Mouse (Mus musculus): Measurements from ENCODE around the gene Gpr82. TPM values are rescaled to one million over a fixed set of nuclear protein-coding genes. Genes with fewer than 3 reads are reported as not detected.

Gpr82 gene
- not detected in 2 replicates for polyA plus RNA-seq (2012; rRNA removed)

DNA sequence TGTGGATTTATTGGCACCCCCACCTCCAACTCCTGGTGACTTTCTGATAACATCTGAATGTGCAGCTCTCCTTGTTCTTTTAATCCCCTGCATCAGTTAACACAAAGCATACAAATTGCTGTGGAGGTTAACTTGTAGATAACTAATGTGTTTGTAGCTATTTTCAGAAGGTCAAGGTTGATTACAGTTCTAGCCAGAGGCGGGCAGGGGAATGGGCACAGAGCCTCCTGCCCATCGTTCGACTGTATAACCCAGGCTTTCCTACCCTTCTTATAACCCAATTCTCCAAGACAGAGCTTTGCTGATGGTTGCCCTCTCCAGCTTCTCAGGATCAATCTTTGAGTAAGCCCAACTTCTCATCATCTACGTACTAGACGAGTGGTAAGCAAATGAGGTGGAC is at the start of gene Gpr82:
Gene Gpr82 (plus strand): TSS at position 301 of the 400 bp plus-strand sequence.
- Histone ChIP-seq H3K4me3 (replicated peaks; ENCODE audit: insufficient read depth, low read depth, low read length) (no peak within 1 kb of the TSS), H3K27me3 (ENCODE audit: control insufficient read depth, insufficient read depth, low read length) (no peaks in the 10 kb centered on the region), H3K4me1 (ENCODE audit: control insufficient read depth, insufficient read depth, low read length) (no peaks in the 10 kb centered on the region), H3K27ac (ENCODE audit: insufficient read depth, low read length) (no peak within 1 kb of the TSS)
- 94% methylated on average over 5 of the region's 5 CpGs for WGBS
- no peak for DNase-seq
- TF ChIP-seq POLR2A (IDR thresholded peaks at IDR 0.05; ENCODE audit: borderline replicate concordance, insufficient read depth, low read length) (no peak), CTCF (IDR thresholded peaks at IDR 0.05; ENCODE audit: borderline replicate concordance, insufficient read depth, low read depth, low read length) (no peak)

DNA sequence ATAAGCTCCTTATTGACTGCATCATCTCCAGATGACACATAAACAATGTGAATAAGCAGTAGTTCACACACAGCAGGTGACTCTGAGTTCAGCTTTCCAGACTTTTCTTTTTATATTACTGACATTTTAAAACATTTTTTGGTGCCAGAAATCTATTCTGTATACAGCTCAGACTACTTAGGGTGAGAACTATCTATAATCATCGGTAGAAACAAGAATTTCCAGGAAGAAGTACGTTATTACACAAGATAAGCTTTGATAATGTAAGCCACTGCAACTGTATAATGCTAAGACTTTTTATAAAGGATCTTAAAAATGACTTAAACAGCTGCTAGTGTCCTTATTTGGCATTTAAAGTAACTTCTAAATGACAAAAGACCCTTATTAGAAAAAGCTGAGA is 49.0 kb upstream of the Gpr82 start:
- no peaks in the 10 kb centered on the region for H3K4me1 ChIP-seq (ENCODE audit: control insufficient read depth, insufficient read depth, low read length)
- DNase-seq: no peak
- WGBS: 81% methylated on average over 2 of the region's 2 CpGs

DNA sequence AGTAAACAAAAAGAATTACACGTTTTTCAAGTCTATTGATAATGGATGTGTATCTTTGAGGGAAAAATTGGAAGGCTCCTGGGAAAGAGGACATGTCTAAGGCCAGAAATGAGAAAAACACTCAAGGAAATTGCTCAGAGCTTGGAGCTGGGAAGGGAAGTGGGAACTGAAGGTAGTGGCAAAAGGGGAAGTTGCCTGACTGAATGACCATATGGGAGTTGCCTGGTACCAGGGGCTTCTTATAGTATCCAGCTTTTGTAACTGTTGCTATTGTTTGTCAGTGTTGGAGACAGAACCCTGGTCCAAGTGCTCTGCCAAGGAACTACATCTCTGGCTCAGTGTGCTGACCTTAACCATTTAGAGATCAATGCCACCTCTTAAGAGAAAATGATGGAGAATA is 44.4 kb upstream of the Gpr82 start:
- TF ChIP-seq CTCF (IDR thresholded peaks at IDR 0.05; ENCODE audit: borderline replicate concordance, insufficient read depth, low read depth, low read length): no peak
- no peak for TF ChIP-seq POLR2A (IDR thresholded peaks at IDR 0.05; ENCODE audit: borderline replicate concordance, insufficient read depth, low read length)
- H3K4me1 ChIP-seq (ENCODE audit: control insufficient read depth, insufficient read depth, low read length): no peaks in the 10 kb centered on the region
- 85% methylated on average over 1 of the region's 1 CpGs for WGBS

More for the DNA sequence above, 49.0 kb upstream of the Gpr82 start:
- Histone ChIP-seq H3K4me3 (replicated peaks; ENCODE audit: insufficient read depth, low read depth, low read length) (no peak overlapping the region), H3K27me3 (ENCODE audit: control insufficient read depth, insufficient read depth, low read length) (no peaks in the 10 kb centered on the region), H3K27ac (ENCODE audit: insufficient read depth, low read length) (no peak overlapping the region)
- TF ChIP-seq POLR2A (IDR thresholded peaks at IDR 0.05; ENCODE audit: borderline replicate concordance, insufficient read depth, low read length) (no peak), CTCF (IDR thresholded peaks at IDR 0.05; ENCODE audit: borderline replicate concordance, insufficient read depth, low read depth, low read length) (no peak)

DNA sequence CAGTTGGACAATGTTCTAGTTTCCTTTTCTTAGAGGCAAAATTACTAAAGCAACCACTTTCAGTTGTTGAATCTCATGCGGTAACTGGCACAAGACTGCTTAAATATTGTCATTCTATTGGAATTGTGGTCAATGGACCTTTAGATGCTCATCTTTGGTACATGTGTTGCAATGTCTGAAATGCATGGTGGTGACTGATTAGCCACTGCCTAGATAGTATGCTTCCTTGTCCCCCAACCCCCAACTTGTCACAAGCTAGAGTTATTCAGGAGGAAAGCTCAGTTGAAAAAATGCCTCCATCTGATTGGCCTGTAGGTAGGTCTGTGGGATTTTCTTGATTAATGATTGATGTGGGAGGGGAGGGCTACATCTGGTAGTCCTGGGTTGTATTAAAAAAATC is 43.9 kb upstream of the Gpr82 start:
- 92% methylated on average over 1 of the region's 1 CpGs for WGBS
- Histone ChIP-seq H3K27me3 (ENCODE audit: control insufficient read depth, insufficient read depth, low read length) (no peaks in the 10 kb centered on the region), H3K4me3 (replicated peaks; ENCODE audit: insufficient read depth, low read depth, low read length) (no peak overlapping the region), H3K4me1 (ENCODE audit: control insufficient read depth, insufficient read depth, low read length) (no peaks in the 10 kb centered on the region), H3K27ac (ENCODE audit: insufficient read depth, low read length) (no peak overlapping the region)
- TF ChIP-seq POLR2A (IDR thresholded peaks at IDR 0.05; ENCODE audit: borderline replicate concordance, insufficient read depth, low read length): no peak
- no peak for TF ChIP-seq CTCF (IDR thresholded peaks at IDR 0.05; ENCODE audit: borderline replicate concordance, insufficient read depth, low read depth, low read length)
- DNase-seq: no peak

More for the DNA sequence above, 44.4 kb upstream of the Gpr82 start:
- no peaks in the 10 kb centered on the region for H3K27me3 ChIP-seq (ENCODE audit: control insufficient read depth, insufficient read depth, low read length)
- H3K4me3 ChIP-seq (replicated peaks; ENCODE audit: insufficient read depth, low read depth, low read length): no peak overlapping the region
- no peak overlapping the region for H3K27ac ChIP-seq (ENCODE audit: insufficient read depth, low read length)
- DNase-seq: no peak

DNA sequence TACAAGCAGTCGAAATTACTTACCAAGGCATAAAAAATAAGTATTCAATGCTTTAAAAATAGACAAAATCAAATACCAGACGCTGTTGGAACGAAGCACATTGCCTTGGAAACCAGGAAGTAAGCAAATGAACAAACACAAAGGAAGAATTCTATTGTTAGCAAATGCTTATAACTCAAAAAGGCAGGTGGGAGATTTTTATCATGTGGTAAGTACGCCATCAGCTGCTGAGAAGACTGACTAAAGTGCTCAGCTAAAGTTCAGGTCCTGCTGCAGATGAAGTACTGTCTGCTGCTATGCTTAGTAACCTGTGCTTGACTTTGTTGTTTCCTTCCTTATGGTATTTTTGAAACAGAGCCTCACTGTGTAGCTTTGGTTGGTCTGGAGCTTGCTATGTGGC is 42.7 kb upstream of the Gpr82 start:
- no peaks in the 10 kb centered on the region for H3K27me3 ChIP-seq (ENCODE audit: control insufficient read depth, insufficient read depth, low read length)
- TF ChIP-seq CTCF (IDR thresholded peaks at IDR 0.05; ENCODE audit: borderline replicate concordance, insufficient read depth, low read depth, low read length) (no peak), POLR2A (IDR thresholded peaks at IDR 0.05; ENCODE audit: borderline replicate concordance, insufficient read depth, low read length) (no peak)
- H3K27ac ChIP-seq (ENCODE audit: insufficient read depth, low read length): no peak overlapping the region
- no peaks in the 10 kb centered on the region for H3K4me1 ChIP-seq (ENCODE audit: control insufficient read depth, insufficient read depth, low read length)
- 81% methylated on average over 4 of the region's 4 CpGs for WGBS
- DNase-seq: no peak
- H3K4me3 ChIP-seq (replicated peaks; ENCODE audit: insufficient read depth, low read depth, low read length): no peak overlapping the region

DNA sequence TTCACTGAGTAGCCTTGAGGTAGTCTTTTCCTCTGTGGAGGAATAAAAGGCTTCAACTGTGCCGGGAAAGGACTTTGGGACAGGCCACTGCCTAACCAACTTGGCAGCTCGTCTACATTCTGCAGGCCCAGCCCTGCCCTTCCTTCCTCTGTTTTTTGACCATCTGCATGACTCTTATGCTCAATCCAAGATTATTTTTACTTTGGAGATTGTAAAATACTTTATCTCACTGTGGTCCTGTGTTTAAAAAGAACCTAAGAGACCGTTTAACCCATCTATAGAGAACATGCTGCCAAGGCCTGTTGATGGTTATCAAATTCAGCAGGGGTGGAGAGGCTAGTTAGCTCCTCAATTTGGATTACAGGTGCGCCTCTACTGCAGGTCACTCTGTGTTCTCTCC is 39.7 kb upstream of the Gpr82 start:
- Histone ChIP-seq H3K4me3 (replicated peaks; ENCODE audit: insufficient read depth, low read depth, low read length) (no peak overlapping the region), H3K4me1 (ENCODE audit: control insufficient read depth, insufficient read depth, low read length) (no peaks in the 10 kb centered on the region), H3K27me3 (ENCODE audit: control insufficient read depth, insufficient read depth, low read length) (no peaks in the 10 kb centered on the region), H3K27ac (ENCODE audit: insufficient read depth, low read length) (no peak overlapping the region)
- WGBS: 50% methylated on average over 4 of the region's 4 CpGs
- TF ChIP-seq POLR2A (IDR thresholded peaks at IDR 0.05; ENCODE audit: borderline replicate concordance, insufficient read depth, low read length): no peak
- TF ChIP-seq CTCF (IDR thresholded peaks at IDR 0.05; ENCODE audit: borderline replicate concordance, insufficient read depth, low read depth, low read length): no peak
- no peak for DNase-seq

DNA sequence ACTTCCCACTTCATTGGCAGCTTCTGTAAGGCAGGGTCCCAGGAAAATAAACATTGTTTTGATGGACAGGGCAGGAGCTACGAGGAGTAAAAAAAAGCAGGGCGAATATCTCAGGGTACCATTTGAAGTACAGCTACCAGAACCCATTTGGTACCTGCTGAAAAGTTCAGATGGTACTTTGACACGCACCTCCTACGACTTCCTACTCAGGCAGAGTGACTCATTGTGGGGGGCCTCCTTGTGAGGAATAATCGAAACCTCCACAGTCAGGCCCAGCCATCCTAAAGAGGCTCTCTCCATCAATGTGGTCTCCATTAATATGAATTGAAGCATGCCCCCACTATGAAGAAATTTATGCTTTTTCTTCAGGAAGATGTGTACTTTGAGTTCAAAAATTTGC is 38.5 kb upstream of the Gpr82 start:
- no peak for TF ChIP-seq POLR2A (IDR thresholded peaks at IDR 0.05; ENCODE audit: borderline replicate concordance, insufficient read depth, low read length)
- no peak for TF ChIP-seq CTCF (IDR thresholded peaks at IDR 0.05; ENCODE audit: borderline replicate concordance, insufficient read depth, low read depth, low read length)
- no peak for DNase-seq
- H3K27ac ChIP-seq (ENCODE audit: insufficient read depth, low read length): no peak overlapping the region
- H3K27me3 ChIP-seq (ENCODE audit: control insufficient read depth, insufficient read depth, low read length): no peaks in the 10 kb centered on the region
- WGBS: 93% methylated on average over 5 of the region's 5 CpGs
- no peak overlapping the region for H3K4me3 ChIP-seq (replicated peaks; ENCODE audit: insufficient read depth, low read depth, low read length)
- no peaks in the 10 kb centered on the region for H3K4me1 ChIP-seq (ENCODE audit: control insufficient read depth, insufficient read depth, low read length)

DNA sequence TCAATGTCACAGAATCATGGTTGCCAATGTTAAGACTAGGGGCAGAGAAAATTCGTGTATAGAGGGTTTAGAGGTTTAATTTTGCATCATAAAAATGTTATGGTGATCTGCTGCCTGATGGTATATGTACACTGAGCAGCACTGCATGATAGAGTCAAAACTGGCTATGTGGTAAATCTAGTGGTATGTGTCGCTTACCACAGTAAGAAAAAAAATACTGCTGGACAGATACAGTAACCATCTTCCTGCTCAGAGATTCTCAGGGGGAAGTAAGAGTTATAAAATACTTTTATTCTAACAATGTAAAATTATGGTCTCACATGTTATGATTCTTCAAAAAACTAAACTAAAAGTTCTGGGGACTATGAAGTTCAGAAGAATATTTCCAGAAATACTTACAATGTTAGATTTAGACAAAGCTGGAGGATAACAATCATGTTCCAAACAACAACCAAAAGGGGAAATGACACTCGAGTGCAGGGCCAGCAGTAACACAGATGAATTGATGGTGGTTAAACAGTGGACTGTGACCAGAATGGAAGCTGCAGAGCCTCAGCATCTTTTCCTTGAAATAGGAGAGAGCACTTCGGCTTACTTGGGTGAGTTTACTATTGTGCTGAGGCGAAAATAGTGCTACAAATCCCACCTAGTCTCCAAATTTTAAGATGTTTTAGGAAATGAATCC is 29.4 kb upstream of the Gpr82 start, which contains the start of gene Gpr34:
Gene Gpr34 (plus strand): TSS at position 491 of the 685 bp plus-strand sequence.
- no peak for TF ChIP-seq CTCF (IDR thresholded peaks at IDR 0.05; ENCODE audit: borderline replicate concordance, insufficient read depth, low read depth, low read length)
- TF ChIP-seq POLR2A (IDR thresholded peaks at IDR 0.05; ENCODE audit: borderline replicate concordance, insufficient read depth, low read length): no peak
- H3K4me1 ChIP-seq (ENCODE audit: control insufficient read depth, insufficient read depth, low read length): no peaks in the 10 kb centered on the region
- no peak for DNase-seq
- H3K4me3 ChIP-seq (replicated peaks; ENCODE audit: insufficient read depth, low read depth, low read length): no peak within 1 kb of the TSS
- 79% methylated on average over 5 of the region's 5 CpGs for WGBS
- H3K27ac ChIP-seq (ENCODE audit: insufficient read depth, low read length): no peak within 1 kb of the TSS
- H3K27me3 ChIP-seq (ENCODE audit: control insufficient read depth, insufficient read depth, low read length): no peaks in the 10 kb centered on the region

Data from cerebellum, adult 2 months (tissue).